Mouse (Mus musculus): ENCODE measurements around the gene Prkd1. TPM values are rescaled to one million over a fixed set of nuclear protein-coding genes. Genes with fewer than 3 reads are reported as not detected.
"Not testable (repeated sequence)": the region's sequence is repeated elsewhere in the genome, so short reads cannot be mapped to it uniquely, and the experiment has no call there.

Gene Prkd1
- total RNA-seq (2021), result 1 to 10 TPM; 9.4 TPM

- DNase-seq, result peak; percentile 78
Observed at GRCm38 (mm10) chr12:50648671-50649541, at the start of gene Prkd1. TSS of gene Prkd1 (minus strand) at chr12:50649098.

- DNase-seq, result peak; percentile 11
Observed at GRCm38 (mm10) chr12:50697492-50697891, 48.6 kb upstream of the Prkd1 start.

GRCm38 (mm10) chr12:50648176-50648670 is 675 bp downstream of the Prkd1 start:
- DNase-seq, result no peak

- no peak for DNase-seq
Observed at GRCm38 (mm10) chr12:50646857-50647256, 2.0 kb downstream of the Prkd1 start.

- DNase-seq, result no peak
Observed at GRCm38 (mm10) chr12:50642671-50643070, 6.2 kb downstream of the Prkd1 start.

- DNase-seq, result no peak
Observed at GRCm38 (mm10) chr12:50640171-50640570, 8.7 kb downstream of the Prkd1 start.

- no peak for DNase-seq
Observed at GRCm38 (mm10) chr12:50634436-50634835, 14.5 kb downstream of the Prkd1 start.

GRCm38 (mm10) chr12:50626100-50626499 is 22.8 kb downstream of the Prkd1 start:
- DNase-seq, result not testable (repeated sequence)

- DNase-seq, result no peak
Observed at GRCm38 (mm10) chr12:50624175-50624574, 24.7 kb downstream of the Prkd1 start.

GRCm38 (mm10) chr12:50615852-50616251 is 33.0 kb downstream of the Prkd1 start:
- no peak for DNase-seq

- peak; percentile 21 for DNase-seq
Observed at GRCm38 (mm10) chr12:50614341-50614740, 34.6 kb downstream of the Prkd1 start.

- DNase-seq, result no peak
Observed at GRCm38 (mm10) chr12:50606703-50607500, 42.0 kb downstream of the Prkd1 start.

- DNase-seq, result no peak
Observed at GRCm38 (mm10) chr12:50599370-50599769, 49.5 kb downstream of the Prkd1 start.

- DNase-seq, result peak; percentile 16
Observed at GRCm38 (mm10) chr12:50598053-50598988, 50.6 kb downstream of the Prkd1 start.

- no peak for DNase-seq
Observed at GRCm38 (mm10) chr12:50597467-50597866, 51.4 kb downstream of the Prkd1 start.

GRCm38 (mm10) chr12:50595777-50596176 is 53.1 kb downstream of the Prkd1 start:
- DNase-seq, result no peak

- DNase-seq, result peak; percentile 19
Observed at GRCm38 (mm10) chr12:50594506-50594905, 54.4 kb downstream of the Prkd1 start.

- no peak for DNase-seq
Observed at GRCm38 (mm10) chr12:50593481-50593880, 55.4 kb downstream of the Prkd1 start.

- no peak for DNase-seq
Observed at GRCm38 (mm10) chr12:50588137-50588761, 60.6 kb downstream of the Prkd1 start.

GRCm38 (mm10) chr12:50565198-50565597 is 83.7 kb downstream of the Prkd1 start:
- no peak for DNase-seq

GRCm38 (mm10) chr12:50560536-50560935 is 88.4 kb downstream of the Prkd1 start:
- no peak for DNase-seq

- DNase-seq, result no peak
Observed at GRCm38 (mm10) chr12:50558231-50558630, 90.7 kb downstream of the Prkd1 start.

All from heart, postnatal 4 days (tissue).